Mouse (Mus musculus) duodenum, adult 2 months (tissue): Measurements from ENCODE around the gene Bsn. TPM values are rescaled to one million over a fixed set of nuclear protein-coding genes. Genes with fewer than 3 reads are reported as not detected.

ENCODE experiments used
- polyA plus RNA-seq: library from polyadenylated mRNA; depleted of rRNA; stranded (reverse); fragments of >200 nt; gene quantifications from 2 replicates; pipeline ENCODE4 v1.2.3, GENCODE M21; 2012; ENCODE audit warnings: low replicate concordance; rRNA removed

Bsn gene
- 1.1 and 2.0 TPM in 2 replicates for polyA plus RNA-seq

DNA sequence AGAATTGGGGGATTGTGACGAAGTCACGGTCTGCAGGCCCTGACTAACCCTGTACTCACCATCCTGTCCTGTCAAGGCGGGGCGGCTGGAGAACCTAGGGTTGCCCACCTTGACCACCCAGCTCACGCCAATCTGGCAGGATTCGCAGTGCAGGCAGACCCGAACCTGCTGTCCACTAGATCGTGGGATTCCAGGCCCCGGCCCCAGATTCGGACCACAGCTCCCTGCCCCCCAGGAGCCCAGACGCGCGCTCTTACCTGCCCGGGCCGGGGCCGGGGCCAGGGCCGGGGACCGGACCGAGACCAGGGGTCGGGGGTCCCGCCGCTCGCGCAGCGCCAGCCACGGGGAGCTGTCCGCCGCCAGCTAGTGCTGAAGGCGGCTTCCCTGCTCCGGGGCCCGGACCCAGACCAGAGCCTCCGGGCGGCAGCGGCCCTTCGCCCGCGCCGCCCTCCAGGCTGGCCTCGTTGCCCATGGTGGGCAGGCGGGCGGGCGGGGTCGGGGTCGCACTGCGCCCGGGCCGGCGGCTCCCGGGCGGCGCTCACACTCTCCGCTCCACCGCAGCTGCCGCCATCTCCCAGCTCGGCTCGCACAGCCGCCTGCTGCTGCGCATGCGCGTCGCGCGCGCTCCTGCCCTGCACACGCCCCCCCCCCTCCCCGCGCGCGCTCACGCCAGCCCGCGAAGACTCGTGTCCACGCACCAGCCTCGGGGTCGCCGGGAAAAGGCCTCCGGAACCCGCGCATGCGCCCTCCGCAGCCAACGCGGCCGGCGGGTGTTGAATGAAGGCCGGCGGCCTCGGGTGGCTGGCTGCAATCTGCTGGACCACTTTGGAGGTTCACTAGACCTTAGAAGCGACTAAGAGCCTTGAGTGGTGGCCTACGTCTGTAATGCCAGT lies at the start of gene Bsn:
Gene Bsn (minus strand): TSS at position 598 of the 893 bp plus-strand sequence.

DNA sequence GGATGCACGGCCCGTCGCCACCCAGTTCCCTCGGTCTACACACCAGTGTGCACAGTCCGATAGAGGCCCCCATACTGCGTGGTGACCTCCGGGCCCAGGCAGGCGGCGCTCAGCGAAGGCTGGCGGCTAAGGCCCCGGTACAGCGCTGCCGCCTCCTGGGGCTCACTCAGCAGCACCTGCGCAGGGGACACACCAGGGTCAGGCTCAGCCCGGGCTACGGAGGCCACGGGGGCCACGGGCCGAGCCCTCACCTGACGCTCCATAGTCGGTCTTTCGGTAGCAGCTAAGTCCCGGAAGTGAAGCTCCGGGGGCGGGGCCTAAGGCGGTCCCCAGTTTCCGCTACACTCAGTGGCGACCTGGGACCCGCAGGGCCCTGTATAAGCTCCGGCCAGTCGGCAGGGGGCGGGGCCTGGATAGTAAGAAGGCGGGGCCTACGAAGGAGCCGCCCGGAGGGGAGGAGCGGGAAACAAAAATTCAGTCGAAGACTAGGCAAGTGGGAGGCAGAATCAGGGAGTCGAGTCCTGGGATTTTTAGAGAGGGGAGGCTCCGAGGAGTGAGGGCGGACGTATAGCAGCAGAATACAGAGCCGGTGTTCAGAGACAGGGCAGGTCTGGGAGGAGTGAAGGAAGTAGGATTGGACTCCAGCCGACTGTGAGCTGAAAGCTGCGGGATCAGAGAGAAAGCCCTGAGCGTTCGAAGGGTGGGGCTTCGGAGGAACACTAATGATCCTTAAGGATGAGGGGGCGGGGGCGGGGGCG lies 95.8 kb downstream of the Bsn start, which contains the start of gene Apeh:
Gene Apeh (minus strand): TSS at position 423 of the 758 bp plus-strand sequence.

DNA sequence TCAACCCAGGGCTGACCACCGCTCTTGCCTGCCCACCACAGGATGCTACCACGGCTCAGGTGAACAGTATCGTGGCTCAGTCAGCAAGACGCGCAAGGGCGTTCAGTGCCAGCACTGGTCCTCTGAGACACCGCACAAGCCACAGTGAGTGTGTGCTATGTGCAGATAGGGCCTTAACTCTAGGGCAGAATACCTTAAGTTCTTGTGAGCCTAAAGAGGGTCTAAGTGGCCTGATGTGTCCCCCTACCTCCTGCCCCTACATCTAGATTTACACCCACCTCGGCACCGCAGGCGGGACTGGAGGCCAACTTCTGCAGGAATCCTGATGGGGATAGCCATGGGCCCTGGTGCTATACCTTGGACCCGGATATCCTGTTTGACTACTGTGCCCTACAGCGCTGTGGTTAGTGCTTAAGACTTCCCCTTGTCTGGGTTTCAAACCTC lies 107.2 kb downstream of the Bsn start, which contains the start of gene Rnf123:
Gene Rnf123 (minus strand): TSS at position 359 of the 444 bp plus-strand sequence.

DNA sequence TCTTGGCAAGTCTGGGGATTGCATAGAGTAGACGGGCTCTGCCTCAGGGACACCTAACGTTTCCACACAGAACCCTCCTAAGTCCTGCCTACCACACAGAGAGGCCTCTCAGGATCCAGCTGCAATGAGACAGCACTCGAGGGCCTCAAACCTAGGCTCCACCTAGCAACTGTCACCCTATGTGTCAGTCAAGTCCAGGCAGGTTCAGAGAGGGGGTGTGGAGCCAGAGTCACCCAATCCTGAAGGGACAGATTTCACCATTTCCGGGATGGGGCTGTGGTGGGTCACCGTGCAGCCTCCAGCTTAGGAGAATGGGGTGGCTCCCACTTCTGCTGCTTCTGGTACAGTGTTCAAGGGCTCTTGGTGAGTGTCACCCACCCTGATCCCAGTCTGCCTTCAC lies 110.0 kb downstream of the Bsn start, which contains the start of gene Mst1:
Gene Mst1 (plus strand): TSS at position 269 of the 400 bp plus-strand sequence.

DNA sequence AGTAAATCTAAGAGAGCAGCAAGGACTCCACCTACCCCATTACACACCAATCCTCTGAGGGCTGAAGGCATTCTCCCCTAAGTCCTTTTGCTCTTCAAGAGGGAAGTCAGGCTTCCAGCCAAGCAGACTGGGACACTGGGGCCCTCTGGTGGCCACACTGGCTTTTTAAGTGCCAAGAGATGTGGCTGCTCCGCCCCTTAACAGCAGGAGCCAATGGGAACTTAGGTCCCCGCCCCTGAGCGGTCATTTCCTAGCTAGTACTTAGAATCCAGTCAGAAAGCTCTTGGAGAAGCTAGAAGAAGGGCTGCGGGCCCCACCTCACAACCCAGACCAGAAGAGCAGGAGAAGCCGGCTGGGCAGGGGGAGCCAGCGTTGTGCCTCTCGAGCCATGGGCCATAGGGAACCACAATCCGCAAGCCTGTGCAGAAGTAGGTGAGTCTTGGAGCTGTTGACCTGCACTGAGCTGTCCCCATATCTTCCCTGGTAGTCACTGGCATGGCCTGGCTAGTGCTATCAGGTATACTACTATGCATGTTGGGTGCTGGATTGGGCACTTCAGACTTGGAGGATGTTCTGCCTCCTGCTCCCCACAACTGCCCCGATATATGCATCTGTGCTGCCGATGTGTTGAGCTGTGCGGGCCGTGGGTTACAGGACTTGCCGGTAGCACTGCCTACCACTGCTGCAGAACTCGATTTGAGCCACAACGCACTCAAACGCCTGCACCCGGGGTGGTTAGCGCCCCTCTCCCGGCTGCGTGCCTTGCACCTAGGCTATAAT lies 137.1 kb downstream of the Bsn start, which contains the start of gene Amigo3:
Gene Amigo3 (plus strand): TSS at position 275 of the 780 bp plus-strand sequence.

DNA sequence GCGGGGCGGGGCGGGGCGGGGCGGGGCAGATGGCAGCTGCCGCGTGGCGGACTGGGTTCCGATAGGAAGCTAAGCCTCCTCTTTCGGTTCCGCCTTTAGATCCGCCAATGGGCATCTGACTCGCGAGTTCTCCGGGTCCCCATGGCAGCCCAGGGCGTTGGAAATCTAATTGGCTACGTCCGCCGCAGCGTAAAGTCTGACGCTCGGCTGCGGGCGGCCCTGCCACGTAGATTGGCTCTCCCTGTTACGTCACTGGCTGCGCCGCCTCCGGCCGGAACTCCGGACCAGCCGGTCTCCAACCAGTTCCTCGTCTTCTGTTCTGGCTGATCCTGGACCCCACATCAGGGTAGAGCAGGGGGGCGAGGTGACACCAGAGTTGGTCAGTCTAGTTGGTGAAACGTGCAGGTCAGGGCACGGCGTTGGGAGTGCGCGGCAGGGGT lies 141.1 kb downstream of the Bsn start, which contains the start of gene Gmppb:
Gene Gmppb (plus strand): TSS at position 227 of the 440 bp plus-strand sequence.

Other genes starting within 250 kb of the Bsn start
- gene Traip, start 240.2 kb downstream of the Bsn start, polyA plus RNA-seq, result 1.8 and 4.1 TPM in 2 replicates
- 66.2 and 118 TPM in 2 replicates for gene Uba7, start 214.9 kb downstream of the Bsn start, polyA plus RNA-seq
- gene Gm20661, start 207.3 kb downstream of the Bsn start, polyA plus RNA-seq, result not detected in 2 replicates
- 3.2 and 4.2 TPM in 2 replicates for gene Inka1, start 204.5 kb downstream of the Bsn start, polyA plus RNA-seq
- gene Cdhr4, start 197.9 kb downstream of the Bsn start, polyA plus RNA-seq, result 0.39 and 1.5 TPM in 2 replicates
- 0.49 and 0.52 TPM in 2 replicates for gene Gm20662, start 194.0 kb downstream of the Bsn start, polyA plus RNA-seq
- 74.7 and 154 TPM in 2 replicates for gene Ip6k1, start 187.9 kb downstream of the Bsn start, polyA plus RNA-seq
- 33.3 and 55.9 TPM in 2 replicates for gene Gmppb, start 141.1 kb downstream of the Bsn start, polyA plus RNA-seq
- 8.7 and 13.0 TPM in 2 replicates for gene Amigo3, start 137.2 kb downstream of the Bsn start, polyA plus RNA-seq
- gene Mst1, start 109.9 kb downstream of the Bsn start, polyA plus RNA-seq, result 0.20 and 0.81 TPM in 2 replicates
- gene Rnf123, start 107.0 kb downstream of the Bsn start, polyA plus RNA-seq, result 64.7 and 87.5 TPM in 2 replicates
- 154 and 221 TPM in 2 replicates for gene Apeh, start 95.8 kb downstream of the Bsn start, polyA plus RNA-seq
- 33.9 and 55.4 TPM in 2 replicates for gene Dag1, start 73.6 kb upstream of the Bsn start, polyA plus RNA-seq
- 2.2 and 4.8 TPM in 2 replicates for gene Nicn1, start 100.0 kb upstream of the Bsn start, polyA plus RNA-seq
- 0.47 and 2.3 TPM in 2 replicates for gene Amt, start 106.5 kb upstream of the Bsn start, polyA plus RNA-seq
- gene Rhoa, start 115.7 kb upstream of the Bsn start, polyA plus RNA-seq, result 74.5 and 77.2 TPM in 2 replicates
- 24.9 and 34.5 TPM in 2 replicates for gene Tcta, start 115.8 kb upstream of the Bsn start, polyA plus RNA-seq
- 1,295 and 2,060 TPM in 2 replicates for gene Gpx1, start 148.5 kb upstream of the Bsn start, polyA plus RNA-seq
- 40.5 and 53.8 TPM in 2 replicates for gene Usp4, start 157.5 kb upstream of the Bsn start, polyA plus RNA-seq
- gene 1700102P08Rik, start 202.4 kb upstream of the Bsn start, polyA plus RNA-seq, result not detected in 2 replicates
- gene Ccdc36, start 238.1 kb upstream of the Bsn start, polyA plus RNA-seq, result not detected in 2 replicates
- gene BC048562, start 246.1 kb upstream of the Bsn start, polyA plus RNA-seq, result not detected in 2 replicates